Mouse (Mus musculus) spleen, postnatal 10 days (tissue): ENCODE results near the gene Pygo1.
A peak's percentile ranks its signal among the peaks of the same experiment; 100 is the strongest.

Source experiments
- DNase-seq, 2 experiments: peaks; one replicate each; pipeline ENCODE4 v3.0.0; 2021 to 2022; ENCODE audit warnings: low spot score in 2 of 2

The Pygo1 gene

GRCm38 (mm10) chr9:72935309-72935708 lies 9.9 kb downstream of the Pygo1 start:
- peak in 1 of 2 experiments; percentile 17 for DNase-seq

- no peak for DNase-seq
Observed at GRCm38 (mm10) chr9:72936301-72936700, 10.9 kb downstream of the Pygo1 start.

DNA sequence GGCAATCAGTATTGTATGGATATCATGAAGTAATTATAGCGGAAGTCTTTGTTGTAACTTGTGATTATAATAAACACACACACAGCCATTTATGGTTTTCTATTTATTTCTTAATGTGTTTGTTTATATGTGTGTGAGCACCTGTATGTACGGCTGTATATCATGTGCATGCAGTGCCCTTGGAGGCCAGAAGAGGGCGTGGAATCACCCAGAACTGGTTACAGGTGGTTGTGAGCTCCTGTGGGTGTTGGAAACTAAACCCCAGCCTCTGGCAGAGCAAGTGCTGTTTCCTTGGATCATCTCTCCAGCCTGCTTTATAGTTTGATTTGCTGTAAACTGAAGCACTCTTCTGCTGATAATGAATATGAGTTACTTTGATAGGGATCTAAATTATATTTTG lies 18.0 kb downstream of the Pygo1 start:
- peak in 1 of 2 experiments; percentile 27 for DNase-seq

- no peak for DNase-seq
Observed at GRCm38 (mm10) chr9:72944286-72944685, 18.8 kb downstream of the Pygo1 start.

DNA sequence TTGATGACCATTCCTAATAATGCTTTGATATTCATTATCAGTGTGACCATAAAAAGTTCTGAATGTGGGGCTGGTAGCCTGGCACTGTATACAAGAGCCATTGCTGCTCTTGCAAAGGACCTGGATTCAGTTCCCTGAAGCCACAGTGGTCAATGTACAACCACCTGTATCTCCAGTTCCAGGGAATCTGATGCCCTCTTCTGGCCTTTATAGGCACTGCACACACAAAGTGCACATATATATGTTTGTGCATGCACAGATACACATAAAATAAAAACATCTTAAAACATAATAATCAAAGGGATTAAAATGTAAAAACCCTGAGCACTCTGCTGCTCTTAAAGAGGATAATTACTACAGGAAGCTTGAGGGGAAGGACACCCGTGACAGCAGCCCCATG lies 21.6 kb downstream of the Pygo1 start:
- no peak for DNase-seq

DNA sequence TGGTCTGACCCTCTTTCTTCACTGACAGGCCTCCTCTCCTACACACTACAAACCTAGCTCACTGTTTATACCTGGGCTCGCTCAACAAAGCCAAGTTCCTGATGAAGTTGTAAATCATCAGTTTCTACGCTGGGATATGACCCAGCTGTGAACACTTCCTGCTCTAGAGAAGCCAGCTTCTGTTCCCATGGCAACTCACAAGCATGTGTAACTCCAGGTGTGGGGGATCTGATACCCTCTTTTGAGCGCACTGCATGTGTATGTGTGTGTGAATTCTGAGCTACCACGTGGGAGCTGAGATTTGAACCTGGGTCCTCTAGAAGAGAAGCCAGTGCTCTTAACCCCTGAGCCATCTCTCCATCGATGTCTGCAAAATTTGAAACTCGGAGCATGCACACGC lies 24.1 kb downstream of the Pygo1 start:
- DNase-seq = no peak

- DNase-seq = peak in 1 of 2 experiments; percentile 50
Observed at GRCm38 (mm10) chr9:72954746-72955145, 29.3 kb downstream of the Pygo1 start.

- peak; percentile 32 to 73 for DNase-seq
Observed at GRCm38 (mm10) chr9:72955546-72955945, 30.1 kb downstream of the Pygo1 start.

DNA sequence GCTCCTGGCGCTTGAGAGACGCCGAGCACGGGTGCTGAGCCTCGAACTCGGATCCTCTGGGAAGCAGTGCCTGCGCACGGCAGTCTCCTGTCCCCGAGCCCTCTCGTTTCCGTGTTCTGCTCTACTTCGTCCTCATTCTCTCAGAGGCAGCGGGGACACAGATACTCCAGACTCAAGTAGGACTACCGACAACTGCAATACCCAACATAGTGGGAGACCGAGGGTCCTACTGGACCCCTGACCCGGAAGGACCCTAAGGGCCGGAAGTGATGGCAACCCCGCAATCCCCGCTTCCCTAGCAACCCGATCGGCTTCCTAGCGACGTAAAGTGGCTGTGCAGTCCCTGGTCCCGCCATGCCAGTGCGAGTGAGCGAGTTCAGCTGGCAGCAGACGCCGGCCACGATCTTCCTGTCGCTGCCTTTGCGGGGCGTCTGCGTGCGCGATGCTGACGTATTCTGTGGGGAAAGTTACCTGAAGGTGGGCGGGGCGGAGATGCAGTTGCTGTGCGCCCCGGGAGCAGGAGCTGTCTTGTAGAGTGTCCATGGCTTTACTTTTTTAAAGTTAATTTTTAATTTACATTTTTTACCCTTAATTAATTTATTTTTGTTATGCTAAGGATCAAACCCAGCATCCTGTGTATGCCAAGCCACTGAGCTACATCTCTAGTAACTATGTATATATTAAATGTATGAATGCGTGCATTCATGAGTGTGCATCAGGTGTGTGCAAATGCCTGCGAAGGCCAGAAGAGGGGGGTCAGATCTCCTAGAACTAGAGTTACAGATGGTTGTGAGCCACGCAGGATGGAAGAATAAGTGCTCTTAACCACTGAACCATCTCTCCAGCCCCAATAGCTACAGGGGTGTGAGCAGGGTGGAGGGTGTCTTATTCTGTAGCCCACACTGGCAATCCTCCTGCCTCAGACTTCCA lies 33.3 kb downstream of the Pygo1 start, which contains the start of the genes Dyx1c1 and Gm44503:
Gene Dyx1c1, plus strand, starts transcription at position 265 of the 930 bp plus-strand sequence.
Gene Gm44503, plus strand, starts transcription at position 332 of the 930 bp plus-strand sequence.
- peak; percentile 43 to 79 for DNase-seq

GRCm38 (mm10) chr9:72961346-72961745 lies 35.9 kb downstream of the Pygo1 start:
- no peak for DNase-seq

DNA sequence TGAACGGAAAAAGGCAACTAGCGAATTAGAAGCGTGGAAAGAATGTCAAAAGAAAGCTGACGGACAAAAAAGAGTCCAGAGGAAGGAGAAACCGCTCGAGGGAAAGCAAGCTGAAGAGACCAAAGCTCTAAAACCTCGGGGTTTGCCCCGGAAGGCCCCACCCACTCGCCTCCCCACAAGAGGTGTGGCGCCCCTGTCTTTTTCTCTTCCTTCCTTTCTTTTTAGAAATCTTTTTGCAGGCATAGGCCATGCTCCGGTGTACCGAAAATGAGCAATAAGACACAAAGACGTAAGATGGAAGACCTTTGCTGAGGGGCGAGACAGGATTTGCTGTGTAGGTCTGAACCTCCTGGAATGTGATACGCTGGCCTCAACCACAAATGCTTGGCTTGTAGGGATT lies 36.5 kb downstream of the Pygo1 start:
- DNase-seq = peak in 1 of 2 experiments; percentile 63

- DNase-seq = peak in 1 of 2 experiments; percentile 41
Observed at GRCm38 (mm10) chr9:72968349-72969061, 43.1 kb downstream of the Pygo1 start.

GRCm38 (mm10) chr9:72969874-72970273 lies 44.4 kb downstream of the Pygo1 start:
- DNase-seq = no peak

DNA sequence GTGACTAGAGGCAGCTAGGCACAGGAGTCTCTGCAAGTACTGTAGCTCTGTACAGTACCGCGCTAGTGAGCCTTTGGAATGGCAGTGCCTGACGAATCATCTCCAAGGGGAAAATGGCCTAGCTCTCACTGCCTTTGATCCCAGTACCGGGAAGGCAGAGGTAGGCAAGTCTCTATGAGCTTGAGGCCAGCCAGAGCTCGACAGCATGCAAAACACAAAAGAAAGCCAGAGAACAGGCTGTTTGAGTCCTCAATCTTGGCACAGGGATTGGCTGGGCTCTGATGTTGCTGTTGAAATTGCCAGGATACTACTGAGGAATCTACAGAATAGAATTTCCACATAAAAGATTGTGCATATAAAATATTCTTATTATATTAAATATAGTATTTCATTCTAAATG lies 47.0 kb downstream of the Pygo1 start:
- DNase-seq = no peak

DNA sequence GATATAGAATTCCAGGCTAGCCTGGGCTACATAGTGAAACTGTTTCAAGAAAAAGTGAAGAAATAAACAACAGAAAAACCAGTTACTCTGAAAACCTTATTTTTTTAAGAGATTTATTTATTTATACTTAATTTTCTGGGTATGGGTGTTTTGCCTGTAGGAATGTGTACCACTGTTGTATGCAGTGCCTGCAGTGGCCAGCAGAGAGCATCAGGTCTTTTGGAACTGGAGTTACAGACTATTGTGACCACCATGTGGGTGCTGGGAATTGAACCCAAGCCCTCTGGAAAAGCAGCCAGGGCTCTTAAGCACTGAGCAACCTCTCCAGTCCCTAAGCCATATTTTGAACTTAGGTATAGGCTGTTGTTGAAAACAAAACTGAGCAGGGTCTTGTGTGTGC lies 47.5 kb downstream of the Pygo1 start:
- DNase-seq = no peak

GRCm38 (mm10) chr9:72974734-72975133 lies 49.3 kb downstream of the Pygo1 start:
- no peak for DNase-seq

DNA sequence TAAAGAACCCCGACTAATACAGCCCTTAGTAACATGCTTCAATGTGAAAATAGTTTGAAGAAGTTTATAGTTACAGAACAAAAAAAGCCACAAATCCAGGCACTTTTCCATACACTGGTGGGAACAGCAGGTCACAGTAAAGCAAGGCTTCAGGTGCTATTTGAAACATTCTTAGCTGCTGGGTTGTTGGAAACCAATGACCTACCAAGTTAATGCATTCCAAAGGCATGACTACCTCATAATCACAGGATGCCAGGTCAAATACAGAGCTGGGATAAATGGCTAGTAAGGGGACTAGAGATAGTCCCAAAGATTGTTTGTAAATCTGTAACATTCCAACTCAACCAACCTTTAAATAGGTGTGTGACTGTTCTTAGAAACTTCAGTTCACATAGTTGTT lies 49.8 kb downstream of the Pygo1 start:
- DNase-seq = no peak

DNA sequence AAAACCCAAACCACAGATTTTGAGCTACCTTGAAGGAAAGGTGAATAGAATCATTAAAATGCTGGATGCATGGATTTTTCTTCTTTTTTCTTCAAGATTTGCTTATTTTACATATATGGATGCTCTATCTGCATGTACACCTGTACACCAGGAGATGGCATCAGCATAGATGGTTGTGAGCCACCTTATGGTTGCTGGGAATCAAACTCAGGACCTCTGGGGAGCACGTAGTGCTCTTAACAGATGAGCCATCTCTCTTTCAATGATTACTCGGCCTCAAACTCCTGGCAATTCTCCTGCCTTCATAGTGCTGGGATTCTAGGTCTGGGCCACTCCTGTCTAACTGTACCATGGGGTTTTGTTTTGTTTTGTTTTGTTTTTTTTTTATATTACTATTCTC lies 57.6 kb downstream of the Pygo1 start:
- no peak for DNase-seq

DNA sequence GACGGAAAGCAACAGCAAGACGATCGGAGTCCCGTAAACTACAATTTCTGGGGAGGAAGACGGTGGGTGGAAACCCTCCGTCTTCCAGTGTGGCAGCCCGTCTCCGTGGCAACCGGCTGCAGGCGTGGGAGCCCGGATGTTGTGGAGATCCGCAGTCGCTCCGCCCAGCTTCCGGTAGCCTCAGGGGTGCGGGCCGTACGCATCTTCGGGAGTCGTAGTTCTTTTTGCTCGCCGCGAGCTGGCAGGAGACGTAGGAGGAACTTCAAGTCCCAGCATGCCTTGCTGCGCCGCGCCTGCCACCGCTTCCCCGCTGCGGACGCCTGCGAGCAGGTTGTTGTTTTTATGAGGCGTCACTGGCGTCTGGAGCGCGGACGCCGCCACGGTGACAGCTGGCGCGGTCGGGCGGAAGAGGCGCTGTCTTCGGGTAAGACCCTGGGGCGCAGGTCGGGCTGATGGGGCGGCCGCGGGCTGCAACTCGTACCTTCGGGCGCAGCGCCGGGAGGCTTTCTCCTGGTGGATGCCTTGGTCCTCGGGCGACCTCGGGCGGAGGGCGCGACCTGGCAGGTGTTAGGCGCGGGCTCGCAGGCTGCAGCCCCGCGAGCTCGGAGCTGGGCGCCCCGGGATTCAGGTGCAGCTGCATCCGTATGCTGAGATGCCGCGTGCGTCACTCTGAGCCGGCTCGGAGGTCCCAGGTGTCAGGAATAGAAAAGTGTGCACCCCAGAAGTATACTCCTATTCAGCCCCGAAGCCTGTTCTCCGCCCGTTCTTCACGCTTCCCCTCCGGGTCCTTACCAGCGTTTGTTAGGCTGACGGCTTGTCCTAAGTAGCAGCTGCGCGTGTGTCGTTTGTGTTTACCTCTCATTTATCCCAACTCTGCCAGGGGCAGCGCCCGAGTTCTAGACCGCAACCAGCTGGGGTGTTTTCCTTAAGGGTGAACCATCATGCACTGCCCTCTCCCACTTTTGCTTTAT lies 60.1 kb downstream of the Pygo1 start, which contains the start of the genes Ccpg1os and Ccpg1:
Gene Ccpg1os, minus strand, starts transcription at position 133 of the 971 bp plus-strand sequence.
Gene Ccpg1, plus strand, starts transcription at position 180 of the 971 bp plus-strand sequence.
- peak; percentile 88 to 96 for DNase-seq

GRCm38 (mm10) chr9:72987703-72988102 lies 62.3 kb downstream of the Pygo1 start:
- DNase-seq = no peak

GRCm38 (mm10) chr9:72988706-72989105 lies 63.3 kb downstream of the Pygo1 start:
- no peak for DNase-seq
